Mouse (Mus musculus) E14TG2a.4 (cell line): ENCODE data around the gene Numa1.

Source experiments
- CTCF ChIP-seq: conservative IDR thresholded peaks from 2 replicates; pipeline ENCODE4 v1.5.1; 2014; ENCODE audit warnings: low read length
- NANOG ChIP-seq: IDR thresholded peaks from 2 replicates; pipeline ENCODE4 v1.6.1; 2014; ENCODE audit warnings: borderline replicate concordance, low read length, mixed read lengths

DNA sequence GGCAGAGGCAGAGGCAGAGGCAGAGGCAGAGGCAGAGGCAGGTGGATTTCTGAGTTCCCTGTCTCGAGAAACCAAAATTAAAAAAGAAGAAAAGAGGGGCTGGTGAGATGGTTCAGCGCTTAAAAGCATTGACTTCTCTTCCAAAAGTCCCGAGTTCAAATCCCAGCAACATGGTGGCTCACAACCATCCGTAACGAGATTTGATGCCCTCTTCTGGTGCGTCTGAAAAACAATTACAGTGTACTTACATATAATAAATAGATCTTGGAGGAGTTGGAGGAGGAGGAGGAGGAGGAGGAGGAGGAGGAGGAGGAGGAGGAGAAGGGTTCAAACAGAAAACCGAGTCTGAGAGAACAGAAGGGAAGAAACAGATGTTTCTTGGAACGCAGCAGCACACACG, 38.2 kb upstream of the Numa1 start:
- TF ChIP-seq CTCF: no peak
- no peak for TF ChIP-seq NANOG
